Mouse (Mus musculus): ENCODE data around the gene Ssr1. TPM values are rescaled to one million over a fixed set of nuclear protein-coding genes. Genes with fewer than 3 reads are reported as not detected.

The Ssr1 gene
- polyA plus RNA-seq, 1 experiment from 2014 or later: 135 TPM

- peaks cover 29% of the 10 kb centered on the region for H3K36me3 ChIP-seq
- H3K4me1 ChIP-seq: no peaks in the 10 kb centered on the region
- no peak overlapping the region for H3K4me2 ChIP-seq (replicated peaks)
- no peak overlapping the region for H3K27ac ChIP-seq
- 89% methylated on average over 5 of the region's 5 CpGs for WGBS
- no peak overlapping the region for H3K4me3 ChIP-seq
- no peak overlapping the region for H3K9ac ChIP-seq
- ATAC-seq (ENCODE audit: insufficient number of reproducible peaks, insufficient read depth, low FRiP score, low TSS enrichment): no peak
- H3K9me3 ChIP-seq: no peaks in the 10 kb centered on the region
- H3K27me3 ChIP-seq: no peaks in the 10 kb centered on the region
Observed at GRCm38 (mm10) chr13:37974731-37975130, 19.3 kb downstream of the Ssr1 start.

- H3K27ac ChIP-seq: no peak overlapping the region
- H3K36me3 ChIP-seq: peaks cover 23% of the 10 kb centered on the region
- no peak for ATAC-seq (ENCODE audit: insufficient number of reproducible peaks, insufficient read depth, low FRiP score, low TSS enrichment)
- H3K4me1 ChIP-seq: no peaks in the 10 kb centered on the region
- H3K4me2 ChIP-seq (replicated peaks): no peak overlapping the region
- 88% methylated on average over 6 of the region's 6 CpGs for WGBS
- no peaks in the 10 kb centered on the region for H3K9me3 ChIP-seq
- H3K4me3 ChIP-seq: no peak overlapping the region
- H3K9ac ChIP-seq: no peak overlapping the region
- no peaks in the 10 kb centered on the region for H3K27me3 ChIP-seq
Observed at GRCm38 (mm10) chr13:37974036-37974435, 20.0 kb downstream of the Ssr1 start.

GRCm38 (mm10) chr13:37970887-37971530 is 23.0 kb downstream of the Ssr1 start:
- Histone ChIP-seq H3K4me1 (peaks cover 16% of the 10 kb centered on the region), H3K4me3 (no peak overlapping the region), H3K9me3 (no peaks in the 10 kb centered on the region), H3K27me3 (no peaks in the 10 kb centered on the region), H3K36me3 (no peaks in the 10 kb centered on the region), H3K27ac (no peak overlapping the region), H3K9ac (no peak overlapping the region), H3K4me2 (replicated peaks) (no peak overlapping the region)
- ATAC-seq (ENCODE audit: insufficient number of reproducible peaks, insufficient read depth, low FRiP score, low TSS enrichment): no peak
- WGBS: 78% methylated on average over 11 of the region's 11 CpGs

GRCm38 (mm10) chr13:37969988-37970387 is 24.0 kb downstream of the Ssr1 start:
- Histone ChIP-seq H3K4me1 (peaks cover 16% of the 10 kb centered on the region), H3K4me3 (no peak overlapping the region), H3K9me3 (no peaks in the 10 kb centered on the region), H3K36me3 (no peaks in the 10 kb centered on the region), H3K27ac (no peak overlapping the region), H3K9ac (no peak overlapping the region), H3K27me3 (no peaks in the 10 kb centered on the region), H3K4me2 (replicated peaks) (no peak overlapping the region)
- 74% methylated on average over 8 of the region's 8 CpGs for WGBS
- ATAC-seq (ENCODE audit: insufficient number of reproducible peaks, insufficient read depth, low FRiP score, low TSS enrichment): no peak

GRCm38 (mm10) chr13:37969337-37969736 is 24.7 kb downstream of the Ssr1 start:
- Histone ChIP-seq H3K27ac (no peak overlapping the region), H3K36me3 (no peaks in the 10 kb centered on the region), H3K9ac (no peak overlapping the region), H3K9me3 (no peaks in the 10 kb centered on the region), H3K4me3 (no peak overlapping the region), H3K4me2 (replicated peaks) (no peak overlapping the region), H3K27me3 (no peaks in the 10 kb centered on the region), H3K4me1 (peaks cover 21% of the 10 kb centered on the region)
- no peak for ATAC-seq (ENCODE audit: insufficient number of reproducible peaks, insufficient read depth, low FRiP score, low TSS enrichment)
- 11% methylated on average over 14 of the region's 14 CpGs for WGBS

- Histone ChIP-seq H3K4me2 (replicated peaks) (peak overlapping the region; percentile 40), H3K9me3 (no peaks in the 10 kb centered on the region), H3K27me3 (no peaks in the 10 kb centered on the region), H3K27ac (peak overlapping the region; percentile 24; the same call in 1 of the 2 replicates), H3K4me1 (peaks cover 27% of the 10 kb centered on the region), H3K4me3 (no peak overlapping the region), H3K36me3 (no peaks in the 10 kb centered on the region), H3K9ac (no peak overlapping the region)
- WGBS: 30% methylated on average over 10 of the region's 10 CpGs
- no peak for ATAC-seq (ENCODE audit: insufficient number of reproducible peaks, insufficient read depth, low FRiP score, low TSS enrichment)
Observed at GRCm38 (mm10) chr13:37967565-37967964, 26.5 kb downstream of the Ssr1 start.

GRCm38 (mm10) chr13:37967052-37967437 is 27.0 kb downstream of the Ssr1 start:
- H3K9me3 ChIP-seq: no peaks in the 10 kb centered on the region
- no peak overlapping the region for H3K4me3 ChIP-seq
- no peak overlapping the region for H3K9ac ChIP-seq
- H3K4me2 ChIP-seq (replicated peaks): peak overlapping the region; percentile 40
- peaks cover 27% of the 10 kb centered on the region for H3K4me1 ChIP-seq
- no peaks in the 10 kb centered on the region for H3K27me3 ChIP-seq
- H3K27ac ChIP-seq: peak overlapping the region; percentile 24; the same call in 1 of the 2 replicates
- WGBS: 28% methylated on average over 12 of the region's 12 CpGs
- ATAC-seq (ENCODE audit: insufficient number of reproducible peaks, insufficient read depth, low FRiP score, low TSS enrichment): peak; percentile 38
- H3K36me3 ChIP-seq: no peaks in the 10 kb centered on the region

- Histone ChIP-seq H3K27ac (peak overlapping the region; percentile 36; the same call in 1 of the 2 replicates), H3K4me3 (no peak overlapping the region), H3K9me3 (no peaks in the 10 kb centered on the region), H3K36me3 (no peaks in the 10 kb centered on the region), H3K9ac (no peak overlapping the region), H3K27me3 (no peaks in the 10 kb centered on the region), H3K4me2 (replicated peaks) (peak overlapping the region; percentile 40), H3K4me1 (peaks cover 27% of the 10 kb centered on the region)
- WGBS: 79% methylated on average over 15 of the region's 15 CpGs
- peak; percentile 4; the same call in 1 of the 2 replicates for ATAC-seq (ENCODE audit: insufficient number of reproducible peaks, insufficient read depth, low FRiP score, low TSS enrichment)
Observed at GRCm38 (mm10) chr13:37966256-37967051, 27.6 kb downstream of the Ssr1 start.

GRCm38 (mm10) chr13:37965126-37965914 is 28.7 kb downstream of the Ssr1 start:
- WGBS: 33% methylated on average over 17 of the region's 17 CpGs

GRCm38 (mm10) chr13:37964128-37965087 is 29.6 kb downstream of the Ssr1 start:
- Histone ChIP-seq H3K27me3 (no peaks in the 10 kb centered on the region), H3K36me3 (no peaks in the 10 kb centered on the region), H3K4me2 (replicated peaks) (peak overlapping the region; percentile 54), H3K27ac (no peak overlapping the region), H3K4me1 (peaks cover 27% of the 10 kb centered on the region), H3K9ac (peak overlapping the region; percentile 41; the same call in 1 of the 2 replicates), H3K4me3 (peak overlapping the region; percentile 35), H3K9me3 (no peaks in the 10 kb centered on the region)
- ATAC-seq (ENCODE audit: insufficient number of reproducible peaks, insufficient read depth, low FRiP score, low TSS enrichment): no peak
- WGBS: 43% methylated on average over 20 of the region's 20 CpGs

More at GRCm38 (mm10) chr13:37965126-37965914, 28.7 kb downstream of the Ssr1 start:
- H3K27ac ChIP-seq: no peak overlapping the region
- no peaks in the 10 kb centered on the region for H3K9me3 ChIP-seq
- H3K4me2 ChIP-seq (replicated peaks): no peak overlapping the region
- no peaks in the 10 kb centered on the region for H3K36me3 ChIP-seq
- ATAC-seq (ENCODE audit: insufficient number of reproducible peaks, insufficient read depth, low FRiP score, low TSS enrichment): 0 out of 2 replicates have a peak, but pooled peaks have one; percentile 1
- H3K27me3 ChIP-seq: no peaks in the 10 kb centered on the region
- H3K4me1 ChIP-seq: peaks cover 27% of the 10 kb centered on the region
- H3K9ac ChIP-seq: no peak overlapping the region
- H3K4me3 ChIP-seq: no peak overlapping the region
